Mouse (Mus musculus) T-cell, adult 66 days (primary cell): ENCODE data around the gene Olfr594. TPM values are rescaled to one million over a fixed set of nuclear protein-coding genes. Genes with fewer than 3 reads are reported as not detected.

ENCODE experiments used
- total RNA-seq, 2 experiments: library from RNA; stranded (reverse); gene quantifications; 3 replicates in 1 of 2; 4 replicates in 1 of 2; pipeline ENCODE4 v1.2.4; 2023

Gene Olfr594
- total RNA-seq, result not detected

DNA sequence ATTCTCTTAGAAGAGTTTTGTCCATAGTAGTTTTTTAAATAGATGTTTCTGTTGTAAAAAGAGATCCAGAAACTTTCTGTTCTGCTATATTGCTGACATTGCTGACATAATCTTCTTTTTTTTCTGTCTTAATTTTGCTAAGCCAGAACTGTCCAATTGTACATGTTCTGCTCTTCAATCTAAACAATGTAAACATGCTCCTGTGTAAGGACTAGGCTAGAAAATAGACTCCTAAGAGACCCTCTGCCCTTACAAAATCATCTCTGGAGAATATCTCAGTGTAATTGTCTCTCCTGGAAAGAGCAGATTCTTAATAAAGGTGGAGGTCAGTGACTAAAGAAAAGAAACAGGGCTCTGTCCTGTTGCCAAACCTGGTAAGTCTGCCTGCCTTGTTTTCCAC is at the start of gene Olfr594:
Gene Olfr594, plus strand, starts transcription at position 301 of the 400 bp plus-strand sequence.

GRCm38 (mm10) chr7:103178240-103178639 is 38.6 kb upstream of the Olfr594 start, which contains the start of gene Olfr591:
TSS of gene Olfr591 (minus strand) at chr7:103178340.

GRCm38 (mm10) chr7:103184503-103184902 is 32.3 kb upstream of the Olfr594 start, which contains the start of gene Olfr592:
TSS of gene Olfr592 (plus strand) at chr7:103184803.

GRCm38 (mm10) chr7:103211562-103211961 is 5.2 kb upstream of the Olfr594 start, which contains the start of gene Olfr593:
TSS of gene Olfr593 (plus strand) at chr7:103211862.

GRCm38 (mm10) chr7:103252405-103252804 is 35.6 kb downstream of the Olfr594 start, which contains the start of gene Usp17ld:
TSS of gene Usp17ld (minus strand) at chr7:103252505.

Other genes starting within 250 kb of the Olfr594 start
- not detected for gene Olfr577, start 241.1 kb upstream of the Olfr594 start, total RNA-seq
- gene Olfr578, start 227.7 kb upstream of the Olfr594 start, total RNA-seq, result not detected
- gene Olfr582, start 179.0 kb upstream of the Olfr594 start, total RNA-seq, result not detected
- not detected for gene Olfr583, start 165.7 kb upstream of the Olfr594 start, total RNA-seq
- not detected for gene Olfr584, start 135.1 kb upstream of the Olfr594 start, total RNA-seq
- not detected for gene Olfr585, start 119.3 kb upstream of the Olfr594 start, total RNA-seq
- gene Olfr586, start 91.4 kb upstream of the Olfr594 start, total RNA-seq, result not detected
- gene Olfr588-ps1, start 76.1 kb upstream of the Olfr594 start, total RNA-seq, result not detected
- gene Olfr589, start 60.6 kb upstream of the Olfr594 start, total RNA-seq, result not detected
- not detected for gene Olfr591, start 38.7 kb upstream of the Olfr594 start, total RNA-seq
- not detected for gene Olfr592, start 32.2 kb upstream of the Olfr594 start, total RNA-seq
- gene Olfr593, start 5.1 kb upstream of the Olfr594 start, total RNA-seq, result not detected
- not detected for gene Usp17ld, start 35.5 kb downstream of the Olfr594 start, total RNA-seq
- gene Olfr596, start 88.7 kb downstream of the Olfr594 start, total RNA-seq, result not detected
- gene Olfr597, start 99.3 kb downstream of the Olfr594 start, total RNA-seq, result not detected
- not detected for gene Olfr598, start 106.6 kb downstream of the Olfr594 start, total RNA-seq
- gene Olfr599, start 118.9 kb downstream of the Olfr594 start, total RNA-seq, result not detected
- not detected for gene Olfr600, start 132.7 kb downstream of the Olfr594 start, total RNA-seq
- gene Olfr601, start 145.7 kb downstream of the Olfr594 start, total RNA-seq, result not detected
- not detected for gene Olfr603, start 169.2 kb downstream of the Olfr594 start, total RNA-seq
- gene Usp17lc, start 198.1 kb downstream of the Olfr594 start, total RNA-seq, result not detected
- gene Olfr605, start 228.4 kb downstream of the Olfr594 start, total RNA-seq, result not detected
- gene Olfr606, start 232.1 kb downstream of the Olfr594 start, total RNA-seq, result not detected
- not detected for gene Olfr607, start 247.2 kb downstream of the Olfr594 start, total RNA-seq